Mouse (Mus musculus) brain, embryonic 18.5 days (tissue): ENCODE measurements around the gene Stx8.

Experiments
- DNase-seq: peaks from one replicate; pipeline ENCODE4 v3.0.0-alpha.2; 2012; ENCODE audit warnings: low read depth, low spot score

The Stx8 gene

GRCm38 (mm10) chr11:68223143-68223542 lies 257.1 kb downstream of the Stx8 start:
- DNase-seq, result no peak

GRCm38 (mm10) chr11:68226654-68227057 lies 260.7 kb downstream of the Stx8 start:
- no peak for DNase-seq

- DNase-seq, result no peak
Measured at GRCm38 (mm10) chr11:68227837-68228236, 261.8 kb downstream of the Stx8 start.

- no peak for DNase-seq
Measured at GRCm38 (mm10) chr11:68228941-68229665, 263.1 kb downstream of the Stx8 start.

GRCm38 (mm10) chr11:68231558-68231957 lies 265.6 kb downstream of the Stx8 start:
- DNase-seq, result no peak

GRCm38 (mm10) chr11:68233469-68233965 lies 267.5 kb downstream of the Stx8 start:
- no peak for DNase-seq

GRCm38 (mm10) chr11:68239756-68240155 lies 273.8 kb downstream of the Stx8 start:
- no peak for DNase-seq

- no peak for DNase-seq
Measured at GRCm38 (mm10) chr11:68244254-68244991, 278.4 kb downstream of the Stx8 start.

GRCm38 (mm10) chr11:68244992-68245261 lies 278.9 kb downstream of the Stx8 start:
- DNase-seq, result no peak

- no peak for DNase-seq
Measured at GRCm38 (mm10) chr11:68247897-68248296, 281.9 kb downstream of the Stx8 start.

GRCm38 (mm10) chr11:68250106-68250505 lies 284.1 kb downstream of the Stx8 start:
- DNase-seq, result no peak

- no peak for DNase-seq
Measured at GRCm38 (mm10) chr11:68253531-68253930, 287.5 kb downstream of the Stx8 start.
